Mouse (Mus musculus): Measurements from ENCODE around the gene Cdc42se2. TPM values are rescaled to one million over a fixed set of nuclear protein-coding genes. Genes with fewer than 3 reads are reported as not detected.
A peak's percentile ranks its signal among the peaks of the same experiment; 100 is the strongest.

The Cdc42se2 gene
- polyA plus RNA-seq, 1 experiment from 2014 or later = 98.6 TPM

- Histone ChIP-seq H3K36me3 (ENCODE audit: insufficient read depth, low read length) (peaks cover 28% of the 10 kb centered on the region), H3K4me2 (replicated peaks; ENCODE audit: low read depth, low read length) (no peak overlapping the region), H3K4me3 (ENCODE audit: low read length) (no peak overlapping the region), H3K4me1 (ENCODE audit: insufficient read depth, low read length) (0 out of 2 replicates have a peak, but pooled peaks cover 2% of the 10 kb centered on the region), H3K9ac (replicated peaks; ENCODE audit: low read length) (no peak overlapping the region), H3K27me3 (ENCODE audit: insufficient read depth, low read length) (no peaks in the 10 kb centered on the region), H3K9me3 (ENCODE audit: low read length) (no peaks in the 10 kb centered on the region), H3K27ac (ENCODE audit: low read length) (no peak overlapping the region)
- 0 out of 2 replicates have a peak, but pooled peaks have one; percentile 35 for ATAC-seq (ENCODE audit: low FRiP score, low TSS enrichment)
- WGBS = 81% methylated on average over 4 of the region's 4 CpGs
Observed at GRCm38 (mm10) chr11:54739012-54739750, 48.3 kb downstream of the Cdc42se2 start.

- H3K9ac ChIP-seq (replicated peaks; ENCODE audit: low read length) = no peak overlapping the region
- no peak overlapping the region for H3K4me3 ChIP-seq (ENCODE audit: low read length)
- peaks cover 12% of the 10 kb centered on the region for H3K4me1 ChIP-seq (ENCODE audit: insufficient read depth, low read length)
- peaks cover 22% of the 10 kb centered on the region for H3K36me3 ChIP-seq (ENCODE audit: insufficient read depth, low read length)
- no peaks in the 10 kb centered on the region for H3K9me3 ChIP-seq (ENCODE audit: low read length)
- no peak for ATAC-seq (ENCODE audit: low FRiP score, low TSS enrichment)
- no peaks in the 10 kb centered on the region for H3K27me3 ChIP-seq (ENCODE audit: insufficient read depth, low read length)
- WGBS = 83% methylated on average over 3 of the region's 5 CpGs
- no peak overlapping the region for H3K27ac ChIP-seq (ENCODE audit: low read length)
- no peak overlapping the region for H3K4me2 ChIP-seq (replicated peaks; ENCODE audit: low read depth, low read length)
Observed at GRCm38 (mm10) chr11:54736903-54737302, 50.6 kb downstream of the Cdc42se2 start.

GRCm38 (mm10) chr11:54735114-54735513, 52.4 kb downstream of the Cdc42se2 start:
- H3K27ac ChIP-seq (ENCODE audit: low read length) = no peak overlapping the region
- peaks cover 10% of the 10 kb centered on the region for H3K4me1 ChIP-seq (ENCODE audit: insufficient read depth, low read length)
- no peak overlapping the region for H3K9ac ChIP-seq (replicated peaks; ENCODE audit: low read length)
- WGBS = 96% methylated on average over 1 of the region's 1 CpGs
- H3K4me3 ChIP-seq (ENCODE audit: low read length) = no peak overlapping the region
- no peaks in the 10 kb centered on the region for H3K9me3 ChIP-seq (ENCODE audit: low read length)
- ATAC-seq (ENCODE audit: low FRiP score, low TSS enrichment) = no peak
- H3K27me3 ChIP-seq (ENCODE audit: insufficient read depth, low read length) = no peaks in the 10 kb centered on the region
- H3K4me2 ChIP-seq (replicated peaks; ENCODE audit: low read depth, low read length) = no peak overlapping the region
- peaks cover 23% of the 10 kb centered on the region for H3K36me3 ChIP-seq (ENCODE audit: insufficient read depth, low read length)

DNA sequence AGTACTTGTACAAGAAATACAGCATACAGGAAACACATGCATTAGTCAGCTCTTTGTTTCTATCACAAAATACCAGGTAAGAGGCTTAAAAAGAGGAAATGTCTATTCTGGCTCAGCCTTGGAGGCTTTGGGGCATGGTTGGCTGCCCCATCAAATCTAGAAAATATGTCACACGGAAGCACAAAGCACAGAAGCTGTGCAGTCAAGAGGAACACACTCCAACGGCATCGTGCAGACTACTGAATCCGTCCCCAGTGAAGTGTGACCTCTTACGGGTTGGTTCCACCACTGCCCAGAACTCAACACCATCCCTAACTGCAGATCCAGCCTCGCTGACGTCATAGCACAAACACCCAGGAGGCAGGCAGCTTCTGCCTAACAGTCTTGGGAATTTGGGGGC, 53.9 kb downstream of the Cdc42se2 start:
- Histone ChIP-seq H3K4me3 (ENCODE audit: low read length) (no peak overlapping the region), H3K36me3 (ENCODE audit: insufficient read depth, low read length) (peaks cover 17% of the 10 kb centered on the region; the same call in 1 of the 2 replicates), H3K27ac (ENCODE audit: low read length) (no peak overlapping the region), H3K9ac (replicated peaks; ENCODE audit: low read length) (no peak overlapping the region), H3K9me3 (ENCODE audit: low read length) (no peaks in the 10 kb centered on the region), H3K27me3 (ENCODE audit: insufficient read depth, low read length) (no peaks in the 10 kb centered on the region), H3K4me1 (ENCODE audit: insufficient read depth, low read length) (peaks cover 10% of the 10 kb centered on the region), H3K4me2 (replicated peaks; ENCODE audit: low read depth, low read length) (no peak overlapping the region)
- ATAC-seq (ENCODE audit: low FRiP score, low TSS enrichment) = peak; percentile 87
- WGBS = 40% methylated on average over 7 of the region's 7 CpGs

- WGBS = 84% methylated on average over 7 of the region's 7 CpGs
- H3K36me3 ChIP-seq (ENCODE audit: insufficient read depth, low read length) = peaks cover 20% of the 10 kb centered on the region; the same call in 1 of the 2 replicates
- H3K4me2 ChIP-seq (replicated peaks; ENCODE audit: low read depth, low read length) = no peak overlapping the region
- peaks cover 19% of the 10 kb centered on the region for H3K4me1 ChIP-seq (ENCODE audit: insufficient read depth, low read length)
- H3K27ac ChIP-seq (ENCODE audit: low read length) = no peak overlapping the region
- H3K27me3 ChIP-seq (ENCODE audit: insufficient read depth, low read length) = no peaks in the 10 kb centered on the region
- H3K9ac ChIP-seq (replicated peaks; ENCODE audit: low read length) = no peak overlapping the region
- no peak for ATAC-seq (ENCODE audit: low FRiP score, low TSS enrichment)
- no peaks in the 10 kb centered on the region for H3K9me3 ChIP-seq (ENCODE audit: low read length)
- H3K4me3 ChIP-seq (ENCODE audit: low read length) = no peak overlapping the region
Observed at GRCm38 (mm10) chr11:54731367-54731766, 56.1 kb downstream of the Cdc42se2 start.

- Histone ChIP-seq H3K4me3 (ENCODE audit: low read length) (no peak overlapping the region), H3K4me1 (ENCODE audit: insufficient read depth, low read length) (peaks cover 19% of the 10 kb centered on the region), H3K27me3 (ENCODE audit: insufficient read depth, low read length) (no peaks in the 10 kb centered on the region), H3K36me3 (ENCODE audit: insufficient read depth, low read length) (peaks cover 22% of the 10 kb centered on the region; the same call in 1 of the 2 replicates), H3K9ac (replicated peaks; ENCODE audit: low read length) (no peak overlapping the region), H3K27ac (ENCODE audit: low read length) (no peak overlapping the region), H3K4me2 (replicated peaks; ENCODE audit: low read depth, low read length) (no peak overlapping the region), H3K9me3 (ENCODE audit: low read length) (no peaks in the 10 kb centered on the region)
- 91% methylated on average over 5 of the region's 5 CpGs for WGBS
- ATAC-seq (ENCODE audit: low FRiP score, low TSS enrichment) = no peak
Observed at GRCm38 (mm10) chr11:54730931-54731330, 56.5 kb downstream of the Cdc42se2 start.

GRCm38 (mm10) chr11:54729311-54729710, 58.2 kb downstream of the Cdc42se2 start:
- Histone ChIP-seq H3K36me3 (ENCODE audit: insufficient read depth, low read length) (peaks cover 15% of the 10 kb centered on the region; the same call in 1 of the 2 replicates), H3K4me1 (ENCODE audit: insufficient read depth, low read length) (peaks cover 22% of the 10 kb centered on the region), H3K27ac (ENCODE audit: low read length) (no peak overlapping the region), H3K9me3 (ENCODE audit: low read length) (no peaks in the 10 kb centered on the region), H3K4me3 (ENCODE audit: low read length) (no peak overlapping the region), H3K27me3 (ENCODE audit: insufficient read depth, low read length) (no peaks in the 10 kb centered on the region), H3K9ac (replicated peaks; ENCODE audit: low read length) (no peak overlapping the region), H3K4me2 (replicated peaks; ENCODE audit: low read depth, low read length) (no peak overlapping the region)
- WGBS = 94% methylated on average over 3 of the region's 3 CpGs
- no peak for ATAC-seq (ENCODE audit: low FRiP score, low TSS enrichment)

DNA sequence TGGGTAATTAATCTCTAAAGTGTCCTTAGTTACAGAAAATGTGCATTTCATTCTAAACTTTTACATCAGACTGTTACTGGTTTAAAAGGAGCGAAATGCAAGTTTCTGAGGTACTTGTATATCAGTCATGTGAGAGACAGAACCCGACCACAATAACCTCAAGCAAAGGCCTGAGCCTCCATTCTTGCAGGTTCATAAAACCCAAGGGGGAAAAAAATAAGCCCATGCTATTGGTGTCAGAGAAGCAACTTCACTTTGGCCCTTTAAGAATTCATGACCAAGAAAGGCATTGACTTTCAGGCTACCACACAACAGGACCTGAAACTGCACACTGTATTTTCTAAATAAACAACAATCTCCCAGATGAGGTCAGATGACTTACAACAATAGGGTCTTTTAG, 59.1 kb downstream of the Cdc42se2 start:
- no peak overlapping the region for H3K9ac ChIP-seq (replicated peaks; ENCODE audit: low read length)

GRCm38 (mm10) chr11:54727327-54727901, 60.1 kb downstream of the Cdc42se2 start:
- H3K4me1 ChIP-seq (ENCODE audit: insufficient read depth, low read length) = peaks cover 13% of the 10 kb centered on the region; the same call in 1 of the 2 replicates
- no peaks in the 10 kb centered on the region for H3K27me3 ChIP-seq (ENCODE audit: insufficient read depth, low read length)
- H3K9ac ChIP-seq (replicated peaks; ENCODE audit: low read length) = no peak overlapping the region
- peaks cover 26% of the 10 kb centered on the region for H3K36me3 ChIP-seq (ENCODE audit: insufficient read depth, low read length)
- 55% methylated on average over 5 of the region's 5 CpGs for WGBS
- no peak for ATAC-seq (ENCODE audit: low FRiP score, low TSS enrichment)
- 0 out of 2 replicates have a peak overlapping the region, but pooled peaks have one; percentile 29 for H3K27ac ChIP-seq (ENCODE audit: low read length)
- H3K4me3 ChIP-seq (ENCODE audit: low read length) = no peak overlapping the region
- H3K9me3 ChIP-seq (ENCODE audit: low read length) = no peaks in the 10 kb centered on the region
- H3K4me2 ChIP-seq (replicated peaks; ENCODE audit: low read depth, low read length) = no peak overlapping the region

More for the DNA sequence above, 59.1 kb downstream of the Cdc42se2 start:
- Histone ChIP-seq H3K4me2 (replicated peaks; ENCODE audit: low read depth, low read length) (no peak overlapping the region), H3K4me1 (ENCODE audit: insufficient read depth, low read length) (peaks cover 18% of the 10 kb centered on the region), H3K27ac (ENCODE audit: low read length) (no peak overlapping the region), H3K27me3 (ENCODE audit: insufficient read depth, low read length) (no peaks in the 10 kb centered on the region), H3K4me3 (ENCODE audit: low read length) (no peak overlapping the region), H3K9me3 (ENCODE audit: low read length) (no peaks in the 10 kb centered on the region), H3K36me3 (ENCODE audit: insufficient read depth, low read length) (peaks cover 16% of the 10 kb centered on the region)
- ATAC-seq (ENCODE audit: low FRiP score, low TSS enrichment) = no peak
- 63% methylated on average over 2 of the region's 2 CpGs for WGBS

DNA sequence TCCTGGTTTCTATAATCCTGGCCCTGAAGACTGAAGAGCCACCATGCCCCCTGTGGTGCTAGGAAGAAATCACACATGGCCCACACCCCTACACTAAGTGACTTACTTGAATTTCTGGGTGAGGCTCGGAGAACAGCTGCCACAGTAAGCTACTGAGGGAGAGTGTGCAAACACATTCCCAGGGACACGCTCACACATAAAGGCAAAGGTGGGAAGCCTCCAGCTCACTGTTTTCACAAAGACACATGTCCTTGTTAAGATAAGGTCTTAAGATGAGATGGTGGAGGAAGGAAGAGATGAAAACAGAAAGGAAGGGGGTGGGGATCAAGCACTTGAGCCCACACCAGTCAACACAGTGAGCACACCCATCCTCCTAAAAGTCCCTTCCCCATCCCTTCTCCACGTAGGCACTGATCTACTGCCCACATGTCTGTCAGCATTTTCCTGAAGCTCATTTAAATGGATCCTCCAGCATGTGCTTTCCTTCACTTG, 60.9 kb downstream of the Cdc42se2 start:
- WGBS = 78% methylated on average over 3 of the region's 3 CpGs
- Histone ChIP-seq H3K9me3 (ENCODE audit: low read length) (no peaks in the 10 kb centered on the region), H3K36me3 (ENCODE audit: insufficient read depth, low read length) (peaks cover 30% of the 10 kb centered on the region; the same call in 1 of the 2 replicates), H3K4me1 (ENCODE audit: insufficient read depth, low read length) (peaks cover 13% of the 10 kb centered on the region; the same call in 1 of the 2 replicates), H3K27ac (ENCODE audit: low read length) (no peak overlapping the region), H3K4me2 (replicated peaks; ENCODE audit: low read depth, low read length) (no peak overlapping the region), H3K27me3 (ENCODE audit: insufficient read depth, low read length) (no peaks in the 10 kb centered on the region), H3K9ac (replicated peaks; ENCODE audit: low read length) (no peak overlapping the region), H3K4me3 (ENCODE audit: low read length) (no peak overlapping the region)
- ATAC-seq (ENCODE audit: low FRiP score, low TSS enrichment) = no peak
